Mouse (Mus musculus) megakaryocyte-erythroid progenitor cell, adult 5-6 weeks (primary cell): ENCODE results near the gene H2-DMb1. TPM values are rescaled to one million over a fixed set of nuclear protein-coding genes. Genes with fewer than 3 reads are reported as not detected.
A peak's percentile ranks its signal among the peaks of the same experiment; 100 is the strongest.

Experiments used
- ATAC-seq: replicated peaks from 2 replicates; pipeline ENCODE4 v1.8.0; 2016; ENCODE audit warnings: mild to moderate bottlenecking, inconsistent platforms; ENCODE audit not compliant: severe bottlenecking, poor library complexity, low FRiP score, low TSS enrichment
- total RNA-seq, 2 experiments: library from RNA; stranded (forward) in 1 of 2; stranded (reverse) in 1 of 2; fragments of 200-1000, 215-1000 nt in 1 of 2; fragments of >200 nt in 1 of 2; fragmentation: Nextera tagmentation in 1 of 2; gene quantifications; 2 replicates each; pipeline ENCODE4 v1.2.3; 2014 to 2017

The H2-DMb1 gene
- 3.8 and 9.1 TPM in 2 replicates for total RNA-seq (2014; fragmentation: Nextera tagmentation)
- total RNA-seq (2017) = 10.1 and 22.9 TPM in 2 replicates

DNA sequence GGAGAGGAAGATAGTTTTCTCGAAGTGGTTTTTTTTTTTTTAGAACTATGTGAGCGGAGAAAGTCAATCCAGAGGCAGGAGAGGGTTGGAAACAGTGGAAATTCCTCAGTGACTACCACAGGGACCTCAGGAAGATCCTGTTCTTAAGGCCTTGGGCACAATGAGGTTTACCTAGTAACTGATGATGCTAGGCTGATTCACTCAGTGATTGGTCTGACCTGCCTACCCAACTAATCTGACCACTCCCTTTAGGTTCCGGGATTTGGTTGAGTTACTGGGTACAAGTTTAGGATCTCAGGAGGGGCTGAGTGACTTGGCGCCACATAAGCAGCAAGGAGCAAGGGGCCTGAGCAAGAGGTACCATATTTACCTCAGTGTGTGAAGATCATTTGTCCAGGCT, at the start of gene H2-DMb1:
Gene H2-DMb1, plus strand, starts transcription at position 150 of the 400 bp plus-strand sequence.
- peak; percentile 80 for ATAC-seq

- ATAC-seq = no peak
Measured at GRCm38 (mm10) chr17:34104804-34105203, 48.1 kb upstream of the H2-DMb1 start.

DNA sequence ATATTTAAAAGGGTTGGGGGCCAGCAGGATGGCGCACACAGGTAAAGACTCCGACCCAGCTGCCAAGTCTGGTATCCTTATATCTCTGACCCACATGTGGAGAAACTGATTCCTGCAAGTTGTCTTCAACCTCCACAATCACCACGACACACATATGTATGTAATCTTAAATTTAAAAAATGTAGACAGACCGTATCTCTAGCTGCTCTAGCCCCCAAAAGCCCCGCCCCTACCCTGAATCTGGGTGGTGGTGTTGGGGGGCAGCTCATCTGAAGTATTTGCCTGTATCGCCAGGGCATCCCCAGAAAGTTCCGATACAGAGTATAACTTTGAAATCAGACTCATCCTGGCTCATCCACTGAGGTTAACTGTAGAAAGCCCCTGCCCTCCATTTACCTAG, 46.3 kb upstream of the H2-DMb1 start:
- no peak for ATAC-seq

DNA sequence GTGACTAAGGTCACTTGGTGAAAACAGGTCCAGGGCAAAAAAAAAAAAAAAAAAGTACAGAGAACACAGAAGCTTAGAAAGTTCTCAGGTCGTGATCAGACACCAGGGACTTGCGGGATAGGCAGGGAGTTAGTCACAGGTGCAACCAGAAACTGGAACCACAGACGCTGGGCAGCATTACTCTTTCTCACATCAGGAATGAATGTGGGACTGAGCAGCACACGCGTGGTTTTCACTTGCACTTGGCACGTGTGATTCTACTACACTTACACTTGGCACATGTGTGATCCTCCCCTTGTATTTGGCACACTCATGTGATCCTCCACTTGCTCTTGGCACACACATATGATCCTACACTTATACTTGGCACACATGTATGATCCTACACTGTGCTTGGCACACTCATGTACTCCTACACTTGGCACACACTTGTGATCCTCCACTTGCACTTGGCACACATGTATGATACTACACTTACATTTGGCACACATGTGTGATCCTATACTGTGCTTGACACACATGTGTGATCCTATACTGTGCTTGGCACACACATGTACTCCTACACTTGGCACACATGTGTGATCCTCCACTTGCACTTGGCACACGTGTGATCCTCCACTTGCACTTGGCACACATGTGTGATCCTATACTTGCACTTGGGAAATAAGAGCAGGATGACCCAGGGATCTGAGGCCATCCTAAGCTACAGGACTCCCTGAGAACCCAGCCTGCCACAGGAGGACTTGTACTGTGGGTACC, 45.6 kb upstream of the H2-DMb1 start:
- ATAC-seq = no peak

DNA sequence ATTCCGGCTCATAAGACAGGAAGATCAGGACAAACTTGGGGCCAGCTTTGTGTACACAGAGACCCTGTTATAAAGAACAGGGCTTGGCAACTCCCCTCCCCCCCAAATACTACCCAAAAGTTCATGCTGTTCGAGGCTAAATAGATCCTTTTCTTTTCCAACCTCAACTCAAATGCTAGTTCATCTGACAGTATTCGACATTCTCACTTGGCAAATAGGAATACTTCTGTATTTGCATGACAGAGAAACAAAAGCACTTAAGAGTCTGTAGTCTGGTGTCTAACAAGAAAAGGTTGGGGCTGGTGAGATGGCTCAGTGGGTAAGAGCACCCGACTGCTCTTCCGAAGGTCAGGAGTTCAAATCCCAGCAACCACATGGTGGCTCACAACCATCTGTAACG, 44.4 kb upstream of the H2-DMb1 start:
- no peak for ATAC-seq

DNA sequence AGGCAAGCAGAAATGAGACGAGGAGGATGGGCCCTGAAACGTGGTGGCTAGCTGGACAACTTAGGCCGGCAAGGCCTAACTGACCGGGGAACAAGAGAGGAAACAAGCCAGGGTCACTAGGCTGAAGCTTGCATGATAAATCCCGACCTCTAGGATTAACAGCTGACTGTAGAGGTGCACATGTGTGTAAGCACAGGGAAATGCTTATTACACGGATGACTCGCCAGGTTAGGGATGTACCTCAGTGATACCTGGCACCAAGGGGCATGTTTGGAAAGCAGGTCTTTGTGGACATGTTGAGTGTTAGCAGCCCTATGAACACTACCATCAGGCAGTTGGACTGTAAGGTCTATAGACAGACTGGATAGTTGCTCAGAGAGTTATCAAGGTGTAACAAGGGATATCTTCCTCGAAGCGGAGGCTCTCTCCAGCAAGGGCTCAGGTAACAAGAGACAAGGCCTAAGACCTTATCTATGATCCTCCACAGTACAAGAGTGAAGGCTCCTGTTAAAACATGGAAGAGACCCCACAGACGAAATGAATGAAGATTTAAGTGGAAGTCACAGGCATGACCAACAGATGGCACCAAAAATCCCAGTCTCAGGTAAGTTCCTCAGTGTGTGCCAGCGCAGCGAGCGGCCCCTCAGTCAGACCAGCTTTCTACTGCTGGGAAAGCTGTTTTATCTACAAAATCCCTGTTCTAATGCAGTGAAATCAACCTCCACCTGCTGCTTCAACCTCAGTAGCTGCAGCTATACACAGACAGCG, 43.6 kb upstream of the H2-DMb1 start:
- peak; percentile 36 for ATAC-seq

DNA sequence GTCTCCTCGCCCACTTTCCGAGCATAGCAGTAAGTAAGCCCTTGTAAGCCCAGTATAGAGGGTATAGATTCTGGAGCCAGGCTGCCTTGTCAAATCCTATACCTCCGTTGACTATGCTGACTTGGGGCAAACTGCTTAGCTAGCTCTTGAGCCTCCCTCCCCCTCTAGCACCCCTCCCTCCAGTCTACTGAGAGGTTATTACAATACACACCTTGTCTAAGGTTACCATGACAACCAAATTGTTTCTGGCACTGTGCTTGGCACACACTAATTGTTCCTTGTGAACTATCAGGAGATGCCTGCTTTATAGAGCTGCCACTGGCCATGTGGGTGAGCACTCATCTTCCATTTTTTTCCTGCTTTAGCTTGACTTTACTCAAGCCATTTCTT, 43.1 kb upstream of the H2-DMb1 start:
- peak; percentile 22 for ATAC-seq

DNA sequence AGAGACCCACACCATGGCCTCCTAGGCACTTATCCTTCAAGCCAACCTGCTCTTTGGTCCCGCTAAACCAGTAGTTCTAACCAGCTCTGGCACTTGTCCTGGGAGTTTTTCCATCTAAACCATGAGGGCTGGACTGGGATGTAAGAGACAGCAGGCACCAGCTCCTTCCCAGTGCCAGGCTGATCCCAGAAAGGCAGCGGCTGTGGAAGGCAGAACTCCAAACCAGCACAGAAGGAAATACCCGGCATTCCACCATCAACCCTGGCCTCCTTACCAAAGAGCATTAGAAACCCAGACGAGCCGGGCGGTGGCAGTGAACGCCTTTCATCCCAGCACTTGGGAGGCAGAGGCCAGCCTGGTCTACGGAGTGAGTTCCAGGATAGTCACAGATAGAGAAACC, 42.6 kb upstream of the H2-DMb1 start:
- no peak for ATAC-seq

GRCm38 (mm10) chr17:34114114-34114513, 38.8 kb upstream of the H2-DMb1 start:
- no peak for ATAC-seq

DNA sequence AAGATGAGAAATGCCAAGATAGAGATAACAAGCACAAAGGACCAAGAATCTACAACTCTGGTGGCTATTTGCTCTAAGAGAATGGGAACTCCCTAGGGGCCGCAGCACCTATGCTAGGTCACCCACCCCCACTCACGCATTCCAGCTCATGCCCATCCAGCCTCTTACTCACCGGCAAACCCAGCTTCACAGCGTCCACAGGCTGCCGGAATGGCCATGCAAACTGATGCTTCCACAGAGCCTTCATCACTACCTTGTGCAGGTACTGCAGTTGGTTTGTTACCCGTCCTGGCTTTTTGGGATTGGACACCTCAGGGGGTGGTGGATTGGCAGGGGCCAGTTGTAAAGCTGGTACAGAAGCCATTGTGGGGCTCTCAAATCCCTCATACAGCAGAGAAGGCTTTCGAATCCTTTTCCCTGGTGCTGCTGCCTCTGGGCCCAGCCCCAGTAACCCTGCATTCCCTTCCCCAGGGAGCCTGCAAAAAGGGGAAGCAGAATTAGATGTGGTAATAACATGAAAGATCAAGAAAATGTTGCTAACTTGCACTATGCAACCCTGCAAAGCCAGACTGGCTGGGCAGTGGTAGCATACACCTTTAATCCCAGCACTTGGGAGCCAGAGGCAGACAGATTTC, 36.0 kb upstream of the H2-DMb1 start:
- ATAC-seq = no peak

DNA sequence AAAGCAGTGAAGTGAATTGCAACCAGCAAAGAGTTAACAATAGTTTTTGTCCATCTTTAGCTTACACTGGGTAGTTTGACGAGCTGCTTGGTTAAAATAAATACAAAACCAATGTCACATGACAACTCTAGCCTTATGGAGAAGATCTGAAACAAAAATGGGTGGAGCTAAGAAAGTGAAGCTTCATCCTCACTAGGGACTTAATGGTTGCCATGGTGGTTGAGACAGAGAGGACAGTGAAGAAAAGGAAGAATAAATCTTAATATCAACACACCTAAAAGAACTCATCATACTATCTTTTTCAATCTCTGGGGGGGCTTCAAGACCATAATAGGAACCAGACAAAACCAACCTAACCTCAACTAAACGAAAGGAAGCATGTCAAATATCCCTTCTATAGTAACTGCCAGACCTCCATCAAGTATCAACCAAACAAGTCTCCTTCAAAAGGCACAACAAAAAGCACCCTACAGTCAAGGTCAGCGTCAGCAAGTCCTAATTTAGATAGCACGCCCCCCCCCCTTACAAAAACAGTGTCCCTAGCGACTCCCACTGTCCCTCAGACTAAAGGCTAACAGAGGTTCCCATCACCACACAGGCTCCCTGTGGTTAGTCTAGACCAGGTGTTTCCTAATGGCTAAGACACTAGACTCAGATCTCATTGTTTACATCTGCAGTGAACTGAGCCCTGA, 35.3 kb upstream of the H2-DMb1 start:
- ATAC-seq = no peak

- no peak for ATAC-seq
Measured at GRCm38 (mm10) chr17:34118113-34118872, 34.6 kb upstream of the H2-DMb1 start.

- ATAC-seq = no peak
Measured at GRCm38 (mm10) chr17:34118873-34119248, 34.0 kb upstream of the H2-DMb1 start.

DNA sequence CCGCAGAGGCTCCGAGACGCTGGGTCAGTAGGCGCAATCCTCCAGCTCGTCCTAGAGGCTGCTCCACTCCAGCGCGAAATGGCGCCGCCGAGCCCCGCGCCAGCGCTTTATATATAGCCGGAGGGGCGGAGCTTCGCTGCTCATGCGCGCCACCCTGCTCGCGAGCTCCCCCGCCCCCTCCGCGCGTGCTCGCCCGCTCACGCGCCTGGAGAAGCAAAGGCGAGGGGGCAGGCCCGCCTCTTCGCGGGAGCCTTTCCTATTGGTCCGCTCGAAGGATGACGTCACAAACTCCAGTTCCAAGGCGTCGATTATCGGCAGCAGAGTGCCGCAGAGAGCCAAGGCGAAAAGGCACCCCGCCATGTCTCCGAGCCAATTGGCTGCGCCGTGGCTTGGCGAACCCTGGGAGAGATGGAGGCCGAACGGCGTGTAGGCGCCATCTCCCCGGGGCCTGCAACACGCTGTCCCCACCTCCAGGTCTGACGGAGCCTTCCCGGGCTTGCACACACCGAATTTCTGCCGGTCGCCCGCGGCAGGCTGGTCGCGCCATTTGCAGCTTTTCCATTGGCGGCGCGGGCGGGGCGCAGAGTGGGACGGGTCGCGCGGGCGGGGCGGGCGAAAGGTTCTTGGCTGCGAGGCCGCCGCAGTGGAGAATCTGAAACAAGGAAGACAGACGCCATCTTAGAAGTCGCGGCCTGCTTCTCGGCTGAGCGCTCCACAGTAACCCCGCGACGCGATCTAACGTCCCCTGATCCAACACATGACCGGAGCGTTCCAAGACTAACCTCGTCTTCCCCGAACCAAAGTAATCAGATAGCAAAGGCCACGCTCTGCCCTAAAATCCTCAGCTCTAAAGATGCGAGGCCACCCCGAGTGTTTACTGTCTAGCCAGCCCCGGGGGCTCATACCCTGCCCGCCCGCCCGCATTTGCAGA, 33.4 kb upstream of the H2-DMb1 start, which contains the start of gene H2-DMa:
Gene H2-DMa, plus strand, starts transcription at position 293 of the 931 bp plus-strand sequence.
- peak; percentile 54 for ATAC-seq

DNA sequence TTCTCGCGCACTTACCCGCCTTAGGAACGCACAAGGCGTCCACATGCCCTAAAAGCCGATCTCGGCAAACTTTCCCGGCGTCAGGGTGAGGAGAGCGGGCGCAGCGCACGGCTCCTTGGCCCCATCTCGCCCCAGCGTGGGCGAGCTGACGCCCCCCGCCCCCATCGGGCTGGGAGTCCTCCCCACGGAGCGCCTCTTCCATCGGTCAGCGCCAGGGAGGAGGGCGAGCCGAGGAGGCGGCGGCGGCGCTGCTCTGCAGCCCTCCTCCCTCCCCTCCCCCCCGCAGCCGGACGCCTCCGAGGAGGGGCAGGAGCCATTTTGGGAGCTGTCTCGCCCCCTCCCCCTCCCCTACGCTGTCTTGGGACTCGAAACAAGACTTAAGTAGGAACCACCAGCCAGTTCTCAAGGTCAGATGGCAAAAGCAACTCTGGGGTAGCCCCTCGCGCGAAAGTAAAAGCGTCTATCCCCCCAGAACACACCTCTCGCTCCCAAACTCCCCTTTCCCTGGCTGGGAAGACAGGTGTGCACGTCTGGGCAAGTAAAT, 32.6 kb upstream of the H2-DMb1 start:
- no peak for ATAC-seq

DNA sequence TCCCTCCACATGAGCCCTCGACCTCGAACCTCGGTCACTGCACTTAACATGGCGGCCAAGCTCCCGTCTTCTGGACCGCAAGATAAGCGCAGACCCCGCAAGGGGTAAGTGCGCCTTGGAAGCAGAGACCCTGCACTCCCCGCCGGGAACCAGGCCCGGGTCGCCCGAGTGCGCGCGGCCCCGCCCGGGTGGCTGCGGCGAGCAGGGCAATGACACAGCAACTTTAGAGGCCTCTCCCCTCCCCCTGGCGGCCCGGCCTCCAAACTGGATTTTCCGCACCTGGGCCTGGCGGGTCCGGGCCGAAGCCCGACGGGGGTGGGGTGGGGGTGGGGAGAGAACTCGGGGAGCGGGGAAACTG, 32.1 kb upstream of the H2-DMb1 start:
- no peak; the same call in 1 of the 2 replicates for ATAC-seq

DNA sequence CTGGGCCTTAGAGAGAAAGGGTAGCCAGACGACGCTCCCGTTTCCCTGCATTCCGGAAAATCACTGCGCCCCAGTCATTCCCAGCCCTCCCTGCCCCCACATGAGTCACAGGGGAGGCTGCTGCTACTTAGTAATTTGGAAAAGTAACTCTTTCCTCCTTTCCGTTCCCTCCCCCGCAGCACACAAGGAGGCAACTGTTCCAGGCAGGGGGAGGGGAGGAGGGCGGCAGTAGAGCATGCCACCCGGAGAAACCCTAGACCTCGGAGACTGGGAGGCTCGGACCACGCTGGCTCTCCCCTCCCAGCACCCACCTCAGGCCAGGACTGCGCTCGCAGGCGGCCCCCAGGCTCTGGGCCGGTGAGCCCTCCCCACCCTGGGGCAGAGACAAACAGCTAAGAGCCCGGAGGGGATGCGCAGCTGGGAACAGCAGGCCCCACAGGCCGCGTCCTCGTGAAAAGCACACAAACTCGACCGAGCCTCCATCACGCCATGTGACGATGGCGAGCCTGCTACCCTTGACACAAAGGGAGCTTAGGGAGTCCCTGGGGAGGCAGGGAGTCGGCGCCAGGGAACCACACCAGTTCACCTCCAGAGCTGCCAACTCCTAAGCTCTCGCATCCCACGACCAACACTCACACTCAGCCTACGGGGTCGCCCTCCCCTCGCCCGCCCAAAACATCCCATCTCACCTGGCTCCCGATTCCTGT, 31.5 kb upstream of the H2-DMb1 start:
- no peak for ATAC-seq
